Mouse (Mus musculus): ENCODE data around the gene Adsl. TPM values are rescaled to one million over a fixed set of nuclear protein-coding genes. Genes with fewer than 3 reads are reported as not detected.
A peak's percentile ranks its signal among the peaks of the same experiment; 100 is the strongest.
"Not testable (repeated sequence)": the region's sequence is repeated elsewhere in the genome, so short reads cannot be mapped to it uniquely, and the experiment has no call there.

Adsl gene
- polyA plus RNA-seq, 1 experiment: 46.0 TPM

DNA sequence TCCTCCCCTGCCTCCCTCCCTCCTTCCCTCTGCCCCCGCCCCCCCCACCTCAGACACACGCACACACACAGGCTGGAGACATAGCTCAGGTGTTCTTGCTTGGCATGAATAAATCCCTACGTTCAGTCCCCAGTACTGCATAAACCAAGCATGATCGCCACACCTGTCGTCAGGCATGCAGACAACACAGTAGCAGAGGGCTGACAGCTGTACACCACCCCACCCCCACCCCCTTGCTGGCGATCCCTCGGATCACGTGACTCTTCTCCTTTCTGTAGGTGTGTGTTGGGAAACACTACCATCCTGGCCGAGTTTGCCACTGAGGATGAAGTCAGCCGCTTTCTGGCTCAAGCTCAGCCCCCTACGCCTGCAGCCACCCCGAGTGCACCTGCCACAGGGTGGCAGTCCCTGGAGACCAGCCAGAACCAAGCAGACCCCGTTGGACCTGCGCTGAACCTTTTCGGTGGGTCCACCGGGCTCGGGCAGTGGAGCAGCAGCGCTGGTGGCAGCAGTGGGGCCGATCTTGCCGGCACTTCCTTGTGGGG lies 19.4 kb upstream of the Adsl start:
- no peak overlapping the region for H3K4me3 ChIP-seq (ENCODE audit: extremely low read depth, insufficient read depth, insufficient read length)
- H3K27ac ChIP-seq (ENCODE audit: insufficient read depth, low read length): no peak overlapping the region
- DNase-seq (ENCODE audit: low read depth in 1 of 2, low spot score in 2 of 2): no peak
- 91% methylated on average over 20 of the region's 20 CpGs for WGBS
- TF ChIP-seq CTCF (IDR thresholded peaks at IDR 0.05; ENCODE audit: extremely low read depth, insufficient read depth, insufficient read length, insufficient replicate concordance): no peak
- no peak for TF ChIP-seq POLR2A (IDR thresholded peaks at IDR 0.05; ENCODE audit: low read depth, low read length)
- H3K27me3 ChIP-seq (ENCODE audit: control insufficient read depth, insufficient read depth, low read length): no peaks in the 10 kb centered on the region
- peaks cover 38% of the 10 kb centered on the region for H3K36me3 ChIP-seq (ENCODE audit: control insufficient read depth, insufficient read depth, low read length)
- no peaks in the 10 kb centered on the region for H3K4me1 ChIP-seq (ENCODE audit: control insufficient read depth, insufficient read depth, insufficient read length)

DNA sequence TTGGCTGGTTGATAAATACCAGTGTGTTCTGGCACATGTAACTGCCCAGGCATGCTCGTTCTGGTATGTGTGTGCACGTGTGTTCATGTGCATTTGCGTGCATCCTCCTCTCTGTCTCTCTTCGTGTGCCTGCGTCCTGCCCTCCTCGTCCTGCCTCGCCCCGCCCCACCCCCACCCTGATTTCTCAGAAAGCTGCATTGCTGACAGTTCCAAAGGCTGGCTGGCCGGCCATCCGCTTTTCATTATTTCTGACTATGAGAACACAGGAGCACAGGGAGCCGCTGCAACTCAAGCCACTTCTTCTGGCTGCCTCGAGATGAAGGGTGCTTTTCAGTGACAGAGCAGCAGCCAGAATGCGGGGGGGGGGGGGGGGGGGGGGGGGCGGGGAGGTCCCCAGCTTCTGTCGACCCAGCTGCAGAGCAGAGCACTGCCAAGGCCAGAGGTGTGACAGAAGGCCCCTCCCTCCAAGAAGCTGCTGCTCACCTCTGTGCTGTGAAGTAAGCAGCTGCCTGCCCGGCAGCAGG lies 18.2 kb upstream of the Adsl start:
- DNase-seq (ENCODE audit: low read depth in 1 of 2, low spot score in 2 of 2): no peak
- TF ChIP-seq CTCF (IDR thresholded peaks at IDR 0.05; ENCODE audit: extremely low read depth, insufficient read depth, insufficient read length, insufficient replicate concordance): no peak
- no peak for TF ChIP-seq POLR2A (IDR thresholded peaks at IDR 0.05; ENCODE audit: low read depth, low read length)
- Histone ChIP-seq H3K36me3 (ENCODE audit: control insufficient read depth, insufficient read depth, low read length) (peaks cover 35% of the 10 kb centered on the region), H3K27ac (ENCODE audit: insufficient read depth, low read length) (peak overlapping the region; percentile 58), H3K4me3 (ENCODE audit: extremely low read depth, insufficient read depth, insufficient read length) (no peak overlapping the region), H3K27me3 (ENCODE audit: control insufficient read depth, insufficient read depth, low read length) (no peaks in the 10 kb centered on the region), H3K4me1 (ENCODE audit: control insufficient read depth, insufficient read depth, insufficient read length) (no peaks in the 10 kb centered on the region)
- WGBS: 68% methylated on average over 15 of the region's 16 CpGs

DNA sequence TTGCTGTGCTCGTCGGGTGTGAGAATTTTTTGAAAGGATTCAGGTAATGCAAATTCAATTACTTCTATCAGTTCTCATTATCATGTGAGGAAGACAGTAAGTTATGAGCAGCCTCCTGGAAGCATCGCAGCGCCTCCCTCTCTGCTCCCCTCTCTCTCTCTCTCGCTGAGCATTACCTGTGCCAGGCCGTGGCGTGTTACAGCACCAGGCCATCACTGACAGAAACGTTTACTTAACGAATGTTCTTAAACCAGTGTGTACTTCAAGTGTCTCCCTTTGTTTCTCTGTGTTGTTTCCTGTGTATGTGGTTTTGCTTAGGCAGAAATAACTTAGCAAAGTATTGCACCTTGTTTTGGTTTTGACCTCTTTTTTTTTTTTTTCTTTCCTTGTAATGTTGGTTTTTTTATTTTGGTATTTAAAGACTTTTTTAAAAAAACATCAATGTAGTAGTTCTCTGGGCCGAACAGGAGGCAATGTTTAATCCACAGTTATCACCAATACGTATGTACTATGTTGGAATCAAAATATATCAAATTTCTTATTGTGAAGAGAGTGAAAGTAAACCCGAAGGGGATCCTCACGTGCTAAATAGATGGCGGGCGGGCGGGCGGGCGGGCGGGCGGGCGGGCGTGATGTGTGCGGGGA lies 17.5 kb upstream of the Adsl start:
- peaks cover 33% of the 10 kb centered on the region for H3K36me3 ChIP-seq (ENCODE audit: control insufficient read depth, insufficient read depth, low read length)
- H3K27me3 ChIP-seq (ENCODE audit: control insufficient read depth, insufficient read depth, low read length); H3K4me1 ChIP-seq (ENCODE audit: control insufficient read depth, insufficient read depth, insufficient read length); H3K4me3 ChIP-seq (ENCODE audit: extremely low read depth, insufficient read depth, insufficient read length); DNase-seq (ENCODE audit: low read depth in 1 of 2, low spot score in 2 of 2): not testable (repeated sequence)
- peak overlapping the region; percentile 58 for H3K27ac ChIP-seq (ENCODE audit: insufficient read depth, low read length)
- WGBS: 86% methylated on average over 23 of the region's 23 CpGs

DNA sequence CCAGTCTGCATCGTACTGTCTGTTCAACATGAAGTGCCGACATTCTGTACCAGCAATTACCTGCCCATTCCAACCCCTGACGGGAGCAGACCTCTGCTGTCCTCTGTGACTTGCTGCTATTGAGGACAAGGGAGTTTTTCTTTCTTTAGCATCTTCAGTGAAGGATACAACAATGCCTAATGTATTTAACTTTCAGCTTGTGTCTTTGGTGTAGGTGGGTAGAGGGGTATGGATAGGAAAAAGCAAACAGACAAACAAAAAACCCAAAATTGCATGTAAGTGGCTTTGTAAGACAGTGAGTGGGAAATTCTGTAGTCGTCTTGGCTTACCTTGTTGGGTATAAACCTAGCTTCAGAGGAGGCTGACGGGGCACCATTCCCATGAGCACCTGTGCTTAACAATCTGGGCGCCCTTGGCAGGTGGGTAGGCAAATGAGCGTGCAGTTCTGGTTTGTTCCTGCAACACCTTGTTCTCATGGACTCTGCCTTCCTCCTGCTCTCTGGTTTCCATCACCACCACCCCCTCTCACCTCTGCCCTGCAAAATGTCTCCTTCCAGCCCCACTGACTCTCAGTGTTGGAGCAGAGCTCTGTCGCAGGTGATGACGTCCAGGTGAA lies 16.8 kb upstream of the Adsl start:
- H3K27ac ChIP-seq (ENCODE audit: insufficient read depth, low read length): peak overlapping the region; percentile 51
- DNase-seq (ENCODE audit: low read depth in 1 of 2, low spot score in 2 of 2): no peak
- H3K4me1 ChIP-seq (ENCODE audit: control insufficient read depth, insufficient read depth, insufficient read length): no peaks in the 10 kb centered on the region
- H3K27me3 ChIP-seq (ENCODE audit: control insufficient read depth, insufficient read depth, low read length): no peaks in the 10 kb centered on the region
- H3K4me3 ChIP-seq (ENCODE audit: extremely low read depth, insufficient read depth, insufficient read length): no peak overlapping the region
- 83% methylated on average over 9 of the region's 9 CpGs for WGBS
- no peak for TF ChIP-seq CTCF (IDR thresholded peaks at IDR 0.05; ENCODE audit: extremely low read depth, insufficient read depth, insufficient read length, insufficient replicate concordance)
- TF ChIP-seq POLR2A (IDR thresholded peaks at IDR 0.05; ENCODE audit: low read depth, low read length): no peak
- peaks cover 31% of the 10 kb centered on the region for H3K36me3 ChIP-seq (ENCODE audit: control insufficient read depth, insufficient read depth, low read length)

DNA sequence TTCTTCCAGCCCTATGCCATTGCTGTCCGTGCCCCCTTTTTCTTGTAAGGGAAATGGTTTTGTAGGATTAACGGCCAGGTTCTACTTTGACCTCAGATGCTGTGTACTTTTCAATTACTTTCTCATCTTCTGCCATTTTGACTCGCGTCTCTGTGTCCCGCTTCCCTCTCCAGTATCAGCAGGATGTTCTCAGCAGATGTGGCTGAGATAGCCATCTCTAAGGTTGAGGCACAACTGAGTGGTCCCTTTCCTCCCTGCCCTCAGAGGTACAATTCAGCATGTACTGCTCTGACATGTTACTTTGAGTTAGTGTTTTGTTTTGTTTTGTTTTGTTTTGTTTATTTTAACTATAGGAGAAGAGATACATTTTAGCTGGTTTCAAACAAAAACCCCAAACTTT lies 13.4 kb upstream of the Adsl start:
- H3K27me3 ChIP-seq (ENCODE audit: control insufficient read depth, insufficient read depth, low read length): no peaks in the 10 kb centered on the region
- TF ChIP-seq POLR2A (IDR thresholded peaks at IDR 0.05; ENCODE audit: low read depth, low read length): no peak
- TF ChIP-seq CTCF (IDR thresholded peaks at IDR 0.05; ENCODE audit: extremely low read depth, insufficient read depth, insufficient read length, insufficient replicate concordance): no peak
- H3K27ac ChIP-seq (ENCODE audit: insufficient read depth, low read length): no peak overlapping the region
- no peak overlapping the region for H3K4me3 ChIP-seq (ENCODE audit: extremely low read depth, insufficient read depth, insufficient read length)
- peaks cover 13% of the 10 kb centered on the region for H3K36me3 ChIP-seq (ENCODE audit: control insufficient read depth, insufficient read depth, low read length)
- peaks cover 9% of the 10 kb centered on the region; the same call in 1 of the 2 replicates for H3K4me1 ChIP-seq (ENCODE audit: control insufficient read depth, insufficient read depth, insufficient read length)
- no peak for DNase-seq (ENCODE audit: low read depth in 1 of 2, low spot score in 2 of 2)
- 71% methylated on average over 5 of the region's 5 CpGs for WGBS

DNA sequence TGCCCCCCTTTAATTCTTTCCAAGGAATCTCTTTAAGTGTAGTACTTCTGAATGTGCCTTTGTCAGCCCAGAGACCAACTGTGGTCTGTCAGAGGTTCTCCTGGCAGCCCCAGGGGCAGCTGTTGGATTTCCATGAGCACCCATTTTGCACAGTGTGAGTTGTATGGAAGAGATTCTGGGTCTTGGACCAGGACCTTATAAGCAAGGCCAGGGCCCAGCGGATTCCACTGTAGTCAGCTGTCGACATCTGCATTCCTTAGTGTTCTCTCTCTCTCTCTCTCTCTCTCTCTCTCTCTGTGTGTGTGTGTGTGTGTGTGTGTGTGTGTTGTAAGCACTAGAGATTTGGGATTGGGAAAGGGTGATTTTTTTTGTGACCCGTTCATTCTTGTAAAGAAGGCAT lies 11.6 kb upstream of the Adsl start:
- TF ChIP-seq POLR2A (IDR thresholded peaks at IDR 0.05; ENCODE audit: low read depth, low read length) (no peak), CTCF (IDR thresholded peaks at IDR 0.05; ENCODE audit: extremely low read depth, insufficient read depth, insufficient read length, insufficient replicate concordance) (no peak)
- peaks cover 5% of the 10 kb centered on the region for H3K36me3 ChIP-seq (ENCODE audit: control insufficient read depth, insufficient read depth, low read length)

DNA sequence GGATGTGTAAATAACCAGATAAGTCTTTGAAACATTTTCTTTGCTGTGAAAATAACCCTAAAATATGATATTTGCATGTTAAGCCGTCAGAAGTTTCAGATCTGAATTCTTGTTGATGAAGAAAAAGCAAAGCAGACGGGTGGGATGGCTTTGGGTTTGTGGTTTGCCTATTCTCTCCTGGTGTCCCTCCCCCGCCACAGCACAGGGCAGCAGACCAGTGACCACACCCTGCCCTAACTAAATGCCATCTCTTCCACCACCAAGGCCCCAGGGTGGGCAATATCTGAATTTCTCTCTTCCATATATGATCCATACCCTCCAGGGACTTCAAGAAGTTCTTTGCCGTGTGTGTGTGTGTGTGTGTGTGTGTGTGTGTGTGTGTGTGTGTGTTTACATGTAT lies 9.7 kb upstream of the Adsl start:
- Histone ChIP-seq H3K36me3 (ENCODE audit: control insufficient read depth, insufficient read depth, low read length) (no peaks in the 10 kb centered on the region; the same call in 1 of the 2 replicates), H3K27me3 (ENCODE audit: control insufficient read depth, insufficient read depth, low read length) (no peaks in the 10 kb centered on the region), H3K4me1 (ENCODE audit: control insufficient read depth, insufficient read depth, insufficient read length) (peaks cover 9% of the 10 kb centered on the region; the same call in 1 of the 2 replicates), H3K27ac (ENCODE audit: insufficient read depth, low read length) (no peak overlapping the region), H3K4me3 (ENCODE audit: extremely low read depth, insufficient read depth, insufficient read length) (no peak overlapping the region)
- WGBS: 38% methylated on average over 4 of the region's 4 CpGs
- TF ChIP-seq CTCF (IDR thresholded peaks at IDR 0.05; ENCODE audit: extremely low read depth, insufficient read depth, insufficient read length, insufficient replicate concordance) (no peak), POLR2A (IDR thresholded peaks at IDR 0.05; ENCODE audit: low read depth, low read length) (no peak)
- DNase-seq (ENCODE audit: low read depth in 1 of 2, low spot score in 2 of 2): no peak

More for the DNA sequence above, 11.6 kb upstream of the Adsl start:
- Histone ChIP-seq H3K4me3 (ENCODE audit: extremely low read depth, insufficient read depth, insufficient read length) (no peak overlapping the region), H3K27me3 (ENCODE audit: control insufficient read depth, insufficient read depth, low read length) (no peaks in the 10 kb centered on the region), H3K27ac (ENCODE audit: insufficient read depth, low read length) (no peak overlapping the region), H3K4me1 (ENCODE audit: control insufficient read depth, insufficient read depth, insufficient read length) (peaks cover 9% of the 10 kb centered on the region; the same call in 1 of the 2 replicates)
- 95% methylated on average over 3 of the region's 3 CpGs for WGBS
- DNase-seq (ENCODE audit: low read depth in 1 of 2, low spot score in 2 of 2): no peak

Data from spleen, adult 2 months (tissue).